Mouse (Mus musculus) left cerebral cortex, postnatal 14 days (tissue): ENCODE results near the gene Zcrb1. TPM values are rescaled to one million over a fixed set of nuclear protein-coding genes. Genes with fewer than 3 reads are reported as not detected.
A peak's percentile ranks its signal among the peaks of the same experiment; 100 is the strongest.
"Not testable (repeated sequence)": the region's sequence is repeated elsewhere in the genome, so short reads cannot be mapped to it uniquely, and the experiment has no call there.

Experiments
- DNase-seq, 2 experiments: peaks; one replicate each; pipeline ENCODE4 v3.0.0; 2021 to 2022; ENCODE audit warnings: low spot score in 2 of 2, mixed read lengths in 1 of 2
- intact Hi-C: fragments of 180-260 bp; cut with DNase I; formaldehyde crosslinking; loops from one replicate; pipeline ENCODE4 v1.15.1; 2025
- total RNA-seq, 2 experiments: library from RNA; stranded (reverse); gene quantifications; 2 replicates each; pipeline ENCODE4 v1.2.3; 2021

Zcrb1 gene
- total RNA-seq, 2 experiments from 2014 or later, result 75.2 to 83.9 TPM

GRCm38 (mm10) chr15:93379177-93379576 is 19.0 kb downstream of the Zcrb1 start:
- no peak for DNase-seq
- intact Hi-C loops, result no loop called here

- intact Hi-C loops, result no loop called here
- DNase-seq, result no peak
These were observed 22.4 kb downstream of the Zcrb1 start for GRCm38 (mm10) chr15:93375696-93376095.

- DNase-seq, intact Hi-C loops: not testable (repeated sequence)
These were observed 25.5 kb downstream of the Zcrb1 start for GRCm38 (mm10) chr15:93372525-93373119.

GRCm38 (mm10) chr15:93371838-93372237 is 26.3 kb downstream of the Zcrb1 start:
- no peak for DNase-seq
- intact Hi-C loops, result no loop called here

DNA sequence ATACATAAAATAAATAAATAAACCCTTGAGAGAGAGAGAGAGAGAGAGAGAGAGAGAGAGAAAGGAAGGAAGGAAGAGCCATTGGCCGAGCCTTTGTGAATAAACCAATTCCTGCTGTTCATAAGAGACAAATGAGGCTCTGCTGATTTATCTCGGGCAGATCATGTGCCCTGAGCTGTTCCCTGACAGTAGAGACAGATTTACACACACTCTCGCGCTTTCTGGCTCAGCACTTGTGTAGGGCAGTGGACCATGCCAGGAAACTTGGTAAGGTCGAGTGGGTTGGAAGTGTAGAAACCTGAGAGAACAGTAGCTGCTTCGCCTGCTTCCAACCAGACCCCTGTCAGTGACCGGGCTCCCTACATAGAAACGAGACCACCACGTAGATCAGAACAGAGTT is 29.6 kb downstream of the Zcrb1 start:
- intact Hi-C loops, result no loop called here
- peak in 1 of 2 experiments; percentile 28 for DNase-seq

DNA sequence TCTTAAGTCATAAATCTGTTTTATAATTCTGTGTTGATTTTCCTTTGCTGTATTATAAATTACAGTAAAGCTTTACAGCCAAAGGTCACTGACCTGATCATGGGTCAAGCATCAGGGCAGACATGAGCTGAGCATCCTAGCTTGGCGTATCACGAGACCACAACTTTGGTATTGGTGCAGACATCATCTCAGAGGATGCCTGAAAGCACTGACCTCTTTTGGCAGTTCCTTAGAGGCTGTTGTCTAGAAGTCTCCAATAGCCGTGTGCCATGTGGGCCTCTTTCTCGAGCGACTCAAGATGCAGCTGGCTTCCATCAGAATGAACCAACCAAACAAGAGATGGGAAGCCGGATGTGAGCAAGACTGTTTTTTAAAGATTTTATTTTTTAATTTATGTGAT is 32.6 kb downstream of the Zcrb1 start:
- DNase-seq, result no peak
- intact Hi-C loops, result no loop called here

DNA sequence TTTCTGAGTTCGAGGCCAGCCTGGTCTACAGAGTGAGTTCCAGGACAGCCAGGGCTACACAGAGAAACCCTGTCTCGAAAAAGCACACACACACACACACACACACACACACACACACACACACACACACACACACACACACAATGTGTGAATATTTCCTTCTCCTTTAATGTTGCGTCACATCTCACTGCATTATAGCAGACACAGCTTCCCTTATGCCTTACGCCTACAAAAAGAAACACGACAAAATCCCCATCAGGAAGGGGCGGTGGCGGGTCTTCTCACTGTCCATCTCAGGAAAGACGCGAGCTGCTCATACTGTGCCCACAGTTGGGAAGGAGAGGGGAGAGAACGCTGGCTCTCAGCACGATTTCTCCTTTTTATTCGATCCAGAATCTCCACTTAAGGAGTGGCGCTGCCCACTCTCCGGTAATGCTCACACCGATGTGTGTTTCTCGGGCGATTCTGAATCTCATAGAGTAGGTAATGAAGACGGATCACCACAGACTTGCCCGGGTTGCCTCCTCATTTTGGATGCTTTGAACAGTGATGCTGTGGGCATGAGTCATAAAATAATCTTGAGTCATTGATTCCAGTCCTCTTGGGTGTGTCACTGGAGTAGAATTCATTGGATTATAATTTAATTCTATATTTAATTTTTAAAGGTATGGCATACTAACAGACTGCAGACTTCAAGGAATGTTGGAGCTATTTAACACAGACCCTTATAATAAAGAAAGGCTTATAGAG is 39.6 kb downstream of the Zcrb1 start:
- intact Hi-C loops, result no loop called here
- DNase-seq, result no peak

DNA sequence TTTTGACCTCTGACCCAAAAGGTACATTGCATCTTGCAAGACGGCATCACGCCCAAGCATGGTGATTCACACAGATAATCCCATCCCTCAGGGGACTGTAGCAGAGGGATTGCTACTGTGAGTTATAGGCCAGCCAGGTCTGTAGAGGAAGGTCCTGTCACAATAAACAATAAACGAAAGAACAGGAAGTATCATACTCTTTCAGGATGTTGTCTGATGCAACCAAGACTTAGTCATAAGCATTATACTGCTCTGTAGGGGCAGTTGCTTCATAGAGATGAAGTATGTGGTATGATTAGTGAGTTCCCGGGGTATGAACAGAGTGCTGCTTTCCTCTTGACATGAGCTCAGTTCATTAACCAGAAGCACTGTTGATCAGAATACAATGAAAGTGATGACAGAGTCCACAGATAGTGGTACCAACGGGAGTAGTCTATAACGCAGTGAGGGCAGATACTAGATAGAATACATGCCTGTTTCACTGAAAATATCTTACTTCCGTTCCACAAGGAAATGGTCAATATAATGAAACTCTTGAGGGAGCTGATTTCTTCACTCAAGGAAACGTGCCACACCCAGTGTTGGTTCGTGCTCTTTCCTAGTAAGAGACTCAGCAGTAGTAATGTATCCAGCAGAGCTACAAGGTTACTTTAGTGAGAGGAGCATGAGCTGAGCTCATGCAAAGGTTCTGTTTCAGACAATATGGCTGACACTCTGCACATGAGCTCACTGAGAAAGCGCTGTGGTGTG is 57.3 kb downstream of the Zcrb1 start:
- intact Hi-C loops, result no loop called here
- no peak for DNase-seq

GRCm38 (mm10) chr15:93336925-93337761 is 61.0 kb downstream of the Zcrb1 start, which contains the start of gene Yaf2:
TSS of gene Yaf2 (minus strand) at chr15:93336935.
- intact Hi-C loops, result loop anchor here (5.0 kb wide), 1 partner anchor 60 kb away; the partner anchor contains the start of gene Gxylt1
- DNase-seq, result peak; percentile 83 to 87

- intact Hi-C loops, result loop anchor here (5.0 kb wide), 1 partner anchor 59 kb away; the partner anchor contains the start of gene Gxylt1
- no peak for DNase-seq
These were observed 61.5 kb downstream of the Zcrb1 start for GRCm38 (mm10) chr15:93336658-93336924.

Other genes starting within 250 kb of the Zcrb1 start
- gene Gxylt1, start 123.2 kb downstream of the Zcrb1 start, total RNA-seq, result 10 to 100 TPM in 1 of 2 experiments, 1 to 10 TPM in 1; 8.9 to 10.1 TPM
- gene Yaf2, start 61.4 kb downstream of the Zcrb1 start, total RNA-seq, result 100 to 1,000 TPM; 101 to 102 TPM
- gene Pphln1, start within 50 bp of the Zcrb1 start, total RNA-seq, result 10 to 100 TPM; 34.8 to 37.3 TPM
- 10 to 100 TPM; 81.9 to 86.6 TPM for gene Prickle1, start 197.6 kb upstream of the Zcrb1 start, total RNA-seq